Mouse (Mus musculus) stomach, postnatal 0 days (tissue): Measurements from ENCODE around the gene Tnfaip1.

Source experiments
- CTCF ChIP-seq: IDR thresholded peaks from 2 replicates; pipeline ENCODE4 v1.5.1; 2016; ENCODE audit warnings: antibody characterized with exemption, low read depth, mild to moderate bottlenecking, moderate library complexity
- EP300 ChIP-seq: optimal IDR thresholded peaks from 2 replicates; pipeline ENCODE3; 2016; ENCODE audit warnings: antibody characterized with exemption

DNA sequence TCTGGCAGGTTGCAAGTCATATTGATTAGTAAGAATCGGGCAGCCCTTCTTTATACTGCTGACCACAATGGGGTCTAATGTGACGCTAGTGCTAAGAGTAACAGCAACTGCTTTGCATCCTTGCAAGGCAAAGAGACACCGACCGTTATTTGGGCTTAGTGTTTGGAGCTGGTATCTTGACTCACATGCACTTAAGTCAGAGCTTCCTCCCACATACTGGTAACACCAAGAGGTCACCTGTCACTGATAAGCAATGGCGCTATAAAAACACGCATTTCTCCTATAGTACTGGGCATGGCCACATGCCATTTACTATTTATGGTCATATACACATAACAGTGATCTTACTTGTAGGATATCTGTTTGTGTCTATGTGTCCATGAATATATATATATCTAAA, 46.7 kb upstream of the Tnfaip1 start:
- no peak for TF ChIP-seq CTCF
- no peak for TF ChIP-seq EP300
